Mouse (Mus musculus): ENCODE measurements at regions not wholly inside any gene's neighbourhood (a gene's known extent, or its start where the extent isn't known, plus 50 kb on each side); places are given as distances from the start of the nearest gene placed in this dataset.

DNA sequence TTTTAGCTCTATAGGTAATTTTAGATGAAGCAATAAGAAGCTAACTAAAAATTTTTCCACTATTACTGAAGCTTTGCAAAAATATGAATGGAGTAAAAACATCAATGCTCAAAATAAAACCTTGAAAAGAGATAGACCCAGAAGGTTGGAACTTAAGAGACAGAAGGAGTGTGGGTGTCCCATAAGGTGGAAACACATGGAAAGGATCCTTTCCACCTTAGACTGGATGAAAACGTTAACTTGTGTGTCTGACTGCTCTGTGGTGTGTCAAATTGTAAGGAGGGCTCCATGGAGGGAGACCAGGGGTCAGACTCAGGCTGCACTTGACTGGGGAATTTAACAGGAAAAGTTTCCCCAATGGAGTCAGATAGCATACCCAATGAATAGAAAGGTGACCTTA, 244.9 kb upstream of the Ano5 start:
- 76% methylated on average over 1 of the region's 1 CpGs for WGBS
- H3K4me2 ChIP-seq (ENCODE audit: low read depth, low read length), result no peak overlapping the region
- H3K9ac ChIP-seq (replicated peaks; ENCODE audit: low read depth, low read length), result no peak overlapping the region
- H3K4me1 ChIP-seq (ENCODE audit: control insufficient read depth, insufficient read depth, low read length), result no peaks in the 10 kb centered on the region
- H3K4me3 ChIP-seq (ENCODE audit: low read depth, low read length), result no peak overlapping the region
- H3K9me3 ChIP-seq (ENCODE audit: control insufficient read depth, low read length), result no peaks in the 10 kb centered on the region
- ATAC-seq (ENCODE audit: low read depth), result no peak
- H3K27me3 ChIP-seq (ENCODE audit: control insufficient read depth, insufficient read depth, low read length), result no peaks in the 10 kb centered on the region
- no peaks in the 10 kb centered on the region for H3K36me3 ChIP-seq (ENCODE audit: control insufficient read depth, insufficient read depth, low read length)
- no peak overlapping the region for H3K27ac ChIP-seq (ENCODE audit: low read depth, low read length)

DNA sequence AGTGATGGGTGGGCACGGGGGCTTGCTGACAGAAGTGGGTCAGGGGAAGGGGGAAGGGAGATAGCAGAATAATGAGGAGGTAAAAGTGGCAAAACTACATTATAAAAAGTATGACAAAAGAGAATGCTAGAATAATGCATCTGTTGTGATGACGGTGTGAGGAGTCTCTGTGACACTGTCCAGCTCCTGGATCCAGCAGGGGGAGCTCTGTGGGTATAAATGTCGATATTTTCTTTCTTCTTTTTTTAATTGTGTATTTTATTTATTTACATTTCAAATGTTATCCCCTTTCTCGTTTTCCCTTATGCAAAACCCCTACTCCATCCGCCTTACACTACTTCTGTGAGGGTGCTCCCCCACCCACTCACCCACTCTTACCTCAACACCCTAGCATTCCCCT, 243.9 kb upstream of the Ano5 start:
- H3K4me3 ChIP-seq (ENCODE audit: low read depth, low read length), result no peak overlapping the region
- no peak overlapping the region for H3K27ac ChIP-seq (ENCODE audit: low read depth, low read length)
- H3K4me1 ChIP-seq (ENCODE audit: control insufficient read depth, insufficient read depth, low read length), result no peaks in the 10 kb centered on the region
- no peaks in the 10 kb centered on the region for H3K9me3 ChIP-seq (ENCODE audit: control insufficient read depth, low read length)
- WGBS, result 70% methylated on average over 5 of the region's 5 CpGs
- H3K27me3 ChIP-seq (ENCODE audit: control insufficient read depth, insufficient read depth, low read length), result no peaks in the 10 kb centered on the region
- no peaks in the 10 kb centered on the region for H3K36me3 ChIP-seq (ENCODE audit: control insufficient read depth, insufficient read depth, low read length)
- no peak for ATAC-seq (ENCODE audit: low read depth)
- no peak overlapping the region for H3K9ac ChIP-seq (replicated peaks; ENCODE audit: low read depth, low read length)
- no peak overlapping the region for H3K4me2 ChIP-seq (ENCODE audit: low read depth, low read length)

DNA sequence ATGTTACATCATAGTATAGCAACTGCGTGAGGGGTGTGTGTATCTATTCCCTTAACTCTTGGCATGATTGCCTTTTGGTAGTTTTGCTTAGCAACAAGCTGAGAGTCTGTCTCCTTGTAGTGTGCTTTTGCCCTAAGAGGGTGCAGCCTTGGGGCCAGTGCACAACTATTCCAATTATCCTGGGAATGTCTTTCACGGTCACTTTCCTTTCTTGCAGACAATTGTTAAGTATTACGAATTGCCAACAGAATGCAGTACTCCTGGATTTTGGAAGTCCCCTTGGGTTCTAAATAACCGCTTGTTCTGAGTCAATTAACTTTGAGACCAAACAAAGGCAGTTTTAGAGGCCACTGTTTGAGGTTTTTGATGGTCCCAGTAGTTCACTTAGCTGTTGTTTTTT, 242.1 kb upstream of the Ano5 start:
- no peak overlapping the region for H3K4me3 ChIP-seq (ENCODE audit: low read depth, low read length)
- H3K36me3 ChIP-seq (ENCODE audit: control insufficient read depth, insufficient read depth, low read length), result no peaks in the 10 kb centered on the region
- no peak overlapping the region for H3K9ac ChIP-seq (replicated peaks; ENCODE audit: low read depth, low read length)
- no peaks in the 10 kb centered on the region for H3K4me1 ChIP-seq (ENCODE audit: control insufficient read depth, insufficient read depth, low read length)
- H3K9me3 ChIP-seq (ENCODE audit: control insufficient read depth, low read length), result no peaks in the 10 kb centered on the region
- no peaks in the 10 kb centered on the region for H3K27me3 ChIP-seq (ENCODE audit: control insufficient read depth, insufficient read depth, low read length)
- no peak overlapping the region for H3K4me2 ChIP-seq (ENCODE audit: low read depth, low read length)
- ATAC-seq (ENCODE audit: low read depth), result no peak
- no peak overlapping the region for H3K27ac ChIP-seq (ENCODE audit: low read depth, low read length)
- 21% methylated on average over 4 of the region's 4 CpGs for WGBS

DNA sequence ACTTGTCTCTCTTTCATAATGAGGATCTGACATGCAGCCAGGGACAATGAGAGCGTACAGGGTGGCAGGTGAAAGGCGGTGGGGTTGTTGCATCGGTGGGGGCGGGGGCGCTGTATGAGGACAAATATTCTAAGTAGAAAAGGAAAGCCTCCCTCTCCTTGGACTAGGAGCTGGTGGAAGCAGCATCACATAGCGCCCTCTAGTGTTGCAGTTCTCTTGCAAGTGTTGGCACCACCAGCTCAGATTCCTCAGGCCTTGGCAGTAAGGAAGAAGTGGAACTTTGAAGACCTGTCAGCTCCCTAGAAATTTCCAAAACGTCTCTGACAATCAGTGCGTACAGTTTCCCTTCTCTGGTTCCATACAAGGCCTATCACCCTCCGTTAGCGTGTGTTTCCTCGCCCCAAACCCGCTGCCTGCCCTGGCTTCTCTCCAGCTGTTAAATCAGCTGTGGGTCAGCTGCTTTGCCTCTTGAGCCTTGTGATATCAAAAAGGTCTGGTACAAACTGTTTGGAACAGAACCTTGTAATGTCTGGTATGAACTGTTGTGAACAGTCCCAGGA, 240.2 kb upstream of the Ano5 start:
- WGBS, result 60% methylated on average over 12 of the region's 12 CpGs
- Histone ChIP-seq H3K4me1 (ENCODE audit: control insufficient read depth, insufficient read depth, low read length) (no peaks in the 10 kb centered on the region), H3K9me3 (ENCODE audit: control insufficient read depth, low read length) (no peaks in the 10 kb centered on the region), H3K4me2 (ENCODE audit: low read depth, low read length) (no peak overlapping the region), H3K27me3 (ENCODE audit: control insufficient read depth, insufficient read depth, low read length) (no peaks in the 10 kb centered on the region), H3K9ac (replicated peaks; ENCODE audit: low read depth, low read length) (no peak overlapping the region), H3K4me3 (ENCODE audit: low read depth, low read length) (no peak overlapping the region), H3K36me3 (ENCODE audit: control insufficient read depth, insufficient read depth, low read length) (no peaks in the 10 kb centered on the region), H3K27ac (ENCODE audit: low read depth, low read length) (no peak overlapping the region)
- no peak for ATAC-seq (ENCODE audit: low read depth)

DNA sequence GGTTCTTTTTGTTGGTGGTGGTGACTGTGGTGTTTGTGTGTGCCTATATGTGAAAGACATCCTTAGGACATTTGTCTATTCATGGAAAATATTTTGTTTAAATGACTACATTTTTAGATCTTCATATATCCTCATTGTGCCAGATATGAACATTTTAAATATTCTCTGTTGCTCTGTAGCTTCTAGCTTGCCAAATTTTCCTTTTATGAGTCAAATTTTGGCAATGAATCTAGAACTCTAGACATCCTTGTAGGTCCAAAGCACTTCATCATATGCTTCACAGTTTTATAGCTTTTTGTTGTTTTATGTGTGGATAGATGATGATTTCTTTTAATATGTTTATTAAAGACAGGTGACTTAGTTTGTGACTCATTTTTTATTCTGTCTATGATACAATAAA, 229.4 kb upstream of the Ano5 start:
- Histone ChIP-seq H3K4me1 (ENCODE audit: control insufficient read depth, insufficient read depth, low read length) (no peaks in the 10 kb centered on the region), H3K4me3 (ENCODE audit: low read depth, low read length) (no peak overlapping the region), H3K27ac (ENCODE audit: low read depth, low read length) (no peak overlapping the region), H3K9ac (replicated peaks; ENCODE audit: low read depth, low read length) (no peak overlapping the region), H3K9me3 (ENCODE audit: control insufficient read depth, low read length) (no peaks in the 10 kb centered on the region), H3K27me3 (ENCODE audit: control insufficient read depth, insufficient read depth, low read length) (no peaks in the 10 kb centered on the region), H3K36me3 (ENCODE audit: control insufficient read depth, insufficient read depth, low read length) (no peaks in the 10 kb centered on the region), H3K4me2 (ENCODE audit: low read depth, low read length) (no peak overlapping the region)
- ATAC-seq (ENCODE audit: low read depth), result no peak

DNA sequence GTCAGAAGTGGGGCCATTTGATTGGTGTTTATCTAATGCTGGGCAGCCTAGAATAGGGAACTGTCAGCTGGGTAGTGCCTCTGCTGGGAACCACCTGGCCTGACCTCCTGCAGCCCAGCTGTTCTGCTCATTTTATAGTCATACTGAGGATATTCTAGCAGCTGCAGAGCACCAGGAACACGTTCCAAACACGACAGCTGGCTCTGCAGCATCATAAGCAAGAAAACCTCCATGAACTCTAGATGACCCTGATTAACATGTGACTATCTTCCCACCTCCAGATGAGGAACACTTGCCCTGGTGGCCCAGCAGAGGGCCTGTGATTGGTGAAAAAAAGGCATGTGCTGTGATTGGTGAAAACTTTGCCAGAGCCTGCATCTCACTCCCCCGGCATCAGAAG, 210.6 kb upstream of the Ano5 start:
- Histone ChIP-seq H3K9me3 (ENCODE audit: control insufficient read depth, low read length) (no peaks in the 10 kb centered on the region), H3K9ac (replicated peaks; ENCODE audit: low read depth, low read length) (no peak overlapping the region), H3K27ac (ENCODE audit: low read depth, low read length) (no peak overlapping the region), H3K27me3 (ENCODE audit: control insufficient read depth, insufficient read depth, low read length) (no peaks in the 10 kb centered on the region), H3K4me2 (ENCODE audit: low read depth, low read length) (no peak overlapping the region), H3K4me3 (ENCODE audit: low read depth, low read length) (no peak overlapping the region), H3K36me3 (ENCODE audit: control insufficient read depth, insufficient read depth, low read length) (no peaks in the 10 kb centered on the region), H3K4me1 (ENCODE audit: control insufficient read depth, insufficient read depth, low read length) (no peaks in the 10 kb centered on the region)
- WGBS, result 27% methylated on average over 3 of the region's 3 CpGs
- ATAC-seq (ENCODE audit: low read depth), result peak; percentile 61; the same call in 1 of the 2 replicates

DNA sequence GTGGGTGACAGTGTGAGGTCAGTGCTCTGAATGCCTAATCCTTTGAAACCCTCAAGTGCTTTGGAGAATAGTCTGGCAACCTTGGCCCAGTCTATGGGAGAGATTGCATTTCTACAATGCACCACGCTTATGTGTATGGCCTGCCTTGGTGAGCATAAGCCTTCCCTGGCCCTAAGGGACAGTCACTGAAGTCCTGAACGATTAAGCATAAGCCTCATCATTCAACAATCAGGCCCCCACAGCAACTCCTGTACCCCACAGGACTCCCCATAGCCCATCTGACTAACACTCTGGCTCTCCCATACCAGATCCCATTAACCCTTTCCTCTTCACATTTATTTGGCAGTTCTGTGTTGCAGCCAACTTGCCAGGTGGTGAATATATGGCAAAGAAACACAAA, 203.1 kb upstream of the Ano5 start:
- Histone ChIP-seq H3K36me3 (ENCODE audit: control insufficient read depth, insufficient read depth, low read length) (no peaks in the 10 kb centered on the region), H3K9ac (replicated peaks; ENCODE audit: low read depth, low read length) (no peak overlapping the region), H3K4me3 (ENCODE audit: low read depth, low read length) (no peak overlapping the region), H3K4me2 (ENCODE audit: low read depth, low read length) (no peak overlapping the region), H3K27me3 (ENCODE audit: control insufficient read depth, insufficient read depth, low read length) (no peaks in the 10 kb centered on the region), H3K27ac (ENCODE audit: low read depth, low read length) (no peak overlapping the region), H3K4me1 (ENCODE audit: control insufficient read depth, insufficient read depth, low read length) (no peaks in the 10 kb centered on the region), H3K9me3 (ENCODE audit: control insufficient read depth, low read length) (no peaks in the 10 kb centered on the region)
- 74% methylated on average over 2 of the region's 2 CpGs for WGBS
- no peak for ATAC-seq (ENCODE audit: low read depth)

DNA sequence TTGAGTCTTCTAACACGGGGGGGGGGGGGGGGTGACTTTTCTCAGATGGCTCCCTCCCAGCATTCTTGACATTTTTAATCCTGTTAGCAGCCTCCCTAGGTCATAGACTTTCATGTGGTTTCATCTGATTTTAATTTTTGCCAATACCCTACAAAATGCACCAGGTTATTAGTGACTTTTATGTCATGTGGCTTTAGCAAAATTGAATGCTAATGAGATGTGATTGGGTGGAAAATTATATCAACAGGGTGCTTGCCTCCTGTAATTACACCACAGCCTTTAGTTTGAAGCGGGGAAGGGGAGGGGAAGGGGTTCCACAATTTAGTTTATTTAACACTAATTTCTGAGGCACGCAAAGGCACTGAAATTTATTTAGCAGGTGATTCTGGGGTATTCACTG, 200.6 kb upstream of the Ano5 start:
- Histone ChIP-seq H3K9me3 (ENCODE audit: control insufficient read depth, low read length) (no peaks in the 10 kb centered on the region), H3K4me3 (ENCODE audit: low read depth, low read length) (no peak overlapping the region), H3K36me3 (ENCODE audit: control insufficient read depth, insufficient read depth, low read length) (no peaks in the 10 kb centered on the region), H3K4me2 (ENCODE audit: low read depth, low read length) (no peak overlapping the region), H3K9ac (replicated peaks; ENCODE audit: low read depth, low read length) (no peak overlapping the region), H3K4me1 (ENCODE audit: control insufficient read depth, insufficient read depth, low read length) (no peaks in the 10 kb centered on the region), H3K27ac (ENCODE audit: low read depth, low read length) (no peak overlapping the region), H3K27me3 (ENCODE audit: control insufficient read depth, insufficient read depth, low read length) (no peaks in the 10 kb centered on the region)
- WGBS, result 49% methylated on average over 3 of the region's 3 CpGs
- no peak for ATAC-seq (ENCODE audit: low read depth)

DNA sequence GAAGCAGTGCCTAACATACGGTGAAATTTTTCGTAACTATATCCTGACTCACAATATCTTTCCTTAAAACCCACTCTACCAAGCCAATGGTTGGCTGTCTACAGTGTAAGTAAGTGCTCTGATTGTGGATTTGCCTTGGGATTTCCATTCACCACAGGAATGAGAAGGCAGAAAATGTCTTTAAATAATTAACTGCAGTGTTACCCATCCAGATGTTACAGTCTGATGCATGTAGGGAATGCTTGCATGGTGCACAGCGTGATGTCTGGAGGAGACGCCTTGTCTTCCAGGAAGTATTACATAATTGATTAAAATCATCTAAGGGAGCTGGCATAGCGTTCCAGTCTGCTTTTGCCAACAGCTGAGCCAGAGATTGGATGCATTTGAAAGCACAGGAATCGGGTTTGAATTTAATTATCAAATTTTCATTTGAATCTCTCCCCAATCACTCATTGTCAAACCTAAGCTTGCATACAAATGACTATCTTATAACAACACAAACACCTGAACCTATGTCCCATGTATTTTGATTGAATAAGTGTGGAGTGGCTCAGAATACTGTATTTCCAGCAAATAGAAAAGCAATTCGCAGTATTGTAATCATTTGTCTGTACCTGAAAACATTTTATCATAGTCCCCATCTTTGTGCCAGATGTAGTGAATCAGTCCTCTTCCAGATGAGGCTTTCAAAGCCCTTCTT, 170.8 kb upstream of the Ano5 start:
- Histone ChIP-seq H3K4me2 (ENCODE audit: low read depth, low read length) (no peak overlapping the region), H3K27me3 (ENCODE audit: control insufficient read depth, insufficient read depth, low read length) (no peaks in the 10 kb centered on the region), H3K27ac (ENCODE audit: low read depth, low read length) (no peak overlapping the region), H3K36me3 (ENCODE audit: control insufficient read depth, insufficient read depth, low read length) (no peaks in the 10 kb centered on the region), H3K9ac (replicated peaks; ENCODE audit: low read depth, low read length) (no peak overlapping the region), H3K4me1 (ENCODE audit: control insufficient read depth, insufficient read depth, low read length) (no peaks in the 10 kb centered on the region), H3K4me3 (ENCODE audit: low read depth, low read length) (no peak overlapping the region), H3K9me3 (ENCODE audit: control insufficient read depth, low read length) (no peaks in the 10 kb centered on the region)
- peak; percentile 90 for ATAC-seq (ENCODE audit: low read depth)
- 52% methylated on average over 7 of the region's 7 CpGs for WGBS
